Mouse (Mus musculus) limb, embryonic 12.5 days (tissue): ENCODE measurements at regions not wholly inside any gene's neighbourhood (a gene's known extent, or its start where the extent isn't known, plus 50 kb on each side); places are given as distances from the start of the nearest gene placed in this dataset.

Experiments
- ATAC-seq: fragments of 200-750 bp; cut with Nextera tagmentation; 2 replicates; pipeline ENCODE4 v1.8.0; 2017; ENCODE audit warnings: low read depth, moderate TSS enrichment; ENCODE audit not compliant: insufficient number of reproducible peaks, insufficient read depth, low FRiP score, low TSS enrichment
- H3K27ac ChIP-seq: fragments of 300-500 bp; sonication (generic); 2 replicates; pipeline ENCODE4 v1.5.1; 2016; ENCODE audit warnings: mild to moderate bottlenecking, moderate library complexity
- H3K27me3 ChIP-seq: fragments of 300-500 bp; sonication (generic); 2 replicates; pipeline ENCODE4 v1.6.1; 2016; ENCODE audit warnings: mild to moderate bottlenecking, moderate library complexity
- H3K36me3 ChIP-seq: fragments of 300-500 bp; sonication (generic); 2 replicates; pipeline ENCODE4 v1.6.1; 2016; ENCODE audit warnings: mild to moderate bottlenecking, moderate library complexity
- H3K4me1 ChIP-seq: fragments of 300-500 bp; sonication (generic); replicated peaks from 2 replicates; pipeline ENCODE4 v1.6.1; 2016
- H3K4me2 ChIP-seq: fragments of 300-500 bp; sonication (generic); 2 replicates; pipeline ENCODE4 v1.6.1; 2016; ENCODE audit warnings: mild to moderate bottlenecking, moderate library complexity
- H3K4me3 ChIP-seq: fragments of 300-500 bp; sonication (generic); replicated peaks from 2 replicates; pipeline ENCODE4 v1.5.1; 2016; ENCODE audit warnings: mild to moderate bottlenecking
- H3K9ac ChIP-seq: fragments of 300-500 bp; sonication (generic); replicated peaks from 2 replicates; pipeline ENCODE4 v1.6.1; 2016; ENCODE audit warnings: mild to moderate bottlenecking, moderate library complexity
- H3K9me3 ChIP-seq: fragments of 300-500 bp; sonication (generic); 2 replicates; pipeline ENCODE4 v1.6.1; 2016; ENCODE audit warnings: mild to moderate bottlenecking, moderate library complexity
- WGBS: fragments of 180-500 bp; shearing (Covaris S2); methylation state at CpG from one replicate; pipeline ENCODE4 v1.1.7; 2016; 5-methylcytosine and 5-hydroxymethylcytosine counted together

DNA sequence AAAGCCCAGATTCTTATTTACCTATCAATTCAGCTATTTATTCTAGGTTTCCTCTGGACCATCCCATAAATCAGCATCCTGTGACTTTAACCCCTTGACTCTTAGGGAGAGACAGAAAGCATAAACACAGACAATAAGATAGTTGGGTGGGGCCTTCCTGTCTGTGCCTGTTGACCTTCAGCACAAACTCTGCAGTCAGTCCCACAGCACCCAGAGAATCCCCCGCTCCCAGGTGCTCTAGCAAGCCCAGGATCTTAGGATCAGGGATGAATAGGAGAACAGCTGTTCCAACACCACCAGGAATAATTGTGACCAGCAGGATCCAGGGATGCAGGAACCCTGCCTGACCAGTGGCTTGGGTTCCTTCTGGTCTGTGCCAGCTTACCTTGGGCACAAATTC lies 107.8 kb downstream of the Basp1 start:
- no peak for ATAC-seq
- Histone ChIP-seq H3K4me2 (no peak overlapping the region), H3K9ac (no peak overlapping the region), H3K4me3 (no peak overlapping the region), H3K27ac (no peak overlapping the region), H3K27me3 (no peaks in the 10 kb centered on the region), H3K4me1 (no peaks in the 10 kb centered on the region), H3K9me3 (no peaks in the 10 kb centered on the region), H3K36me3 (no peaks in the 10 kb centered on the region)
- 79% methylated on average over 1 of the region's 1 CpGs for WGBS

GRCm38 (mm10) chr15:25303379-25303778 lies 110.2 kb downstream of the Basp1 start:
- Histone ChIP-seq H3K4me3 (no peak overlapping the region), H3K9ac (no peak overlapping the region), H3K4me1 (no peaks in the 10 kb centered on the region), H3K9me3 (no peaks in the 10 kb centered on the region), H3K27ac (no peak overlapping the region), H3K36me3 (no peaks in the 10 kb centered on the region), H3K4me2 (no peak overlapping the region), H3K27me3 (no peaks in the 10 kb centered on the region)
- WGBS: 79% methylated on average over 3 of the region's 3 CpGs
- no peak for ATAC-seq

GRCm38 (mm10) chr15:25302671-25303294 lies 110.8 kb downstream of the Basp1 start:
- no peak overlapping the region for H3K27ac ChIP-seq
- no peak overlapping the region for H3K4me2 ChIP-seq
- WGBS: 72% methylated on average over 8 of the region's 8 CpGs
- no peak overlapping the region for H3K9ac ChIP-seq
- no peak for ATAC-seq
- no peaks in the 10 kb centered on the region for H3K4me1 ChIP-seq
- no peak overlapping the region for H3K4me3 ChIP-seq
- no peaks in the 10 kb centered on the region for H3K27me3 ChIP-seq
- no peaks in the 10 kb centered on the region for H3K36me3 ChIP-seq
- no peaks in the 10 kb centered on the region for H3K9me3 ChIP-seq

GRCm38 (mm10) chr15:25301810-25302209 lies 111.8 kb downstream of the Basp1 start:
- H3K4me2 ChIP-seq: no peak overlapping the region
- no peak overlapping the region for H3K27ac ChIP-seq
- 66% methylated on average over 3 of the region's 3 CpGs for WGBS
- H3K9me3 ChIP-seq: no peaks in the 10 kb centered on the region
- H3K9ac ChIP-seq: no peak overlapping the region
- no peaks in the 10 kb centered on the region for H3K36me3 ChIP-seq
- H3K27me3 ChIP-seq: no peaks in the 10 kb centered on the region
- ATAC-seq: no peak
- H3K4me1 ChIP-seq: no peaks in the 10 kb centered on the region
- H3K4me3 ChIP-seq: no peak overlapping the region

GRCm38 (mm10) chr15:25297278-25297677 lies 116.3 kb downstream of the Basp1 start:
- Histone ChIP-seq H3K27me3 (0 out of 2 replicates have a peak, but pooled peaks cover 3% of the 10 kb centered on the region), H3K4me2 (no peak overlapping the region), H3K27ac (no peak overlapping the region), H3K4me1 (no peaks in the 10 kb centered on the region), H3K9me3 (no peaks in the 10 kb centered on the region), H3K36me3 (no peaks in the 10 kb centered on the region), H3K9ac (no peak overlapping the region), H3K4me3 (no peak overlapping the region)
- no peak for ATAC-seq
- WGBS: 89% methylated on average over 5 of the region's 5 CpGs

DNA sequence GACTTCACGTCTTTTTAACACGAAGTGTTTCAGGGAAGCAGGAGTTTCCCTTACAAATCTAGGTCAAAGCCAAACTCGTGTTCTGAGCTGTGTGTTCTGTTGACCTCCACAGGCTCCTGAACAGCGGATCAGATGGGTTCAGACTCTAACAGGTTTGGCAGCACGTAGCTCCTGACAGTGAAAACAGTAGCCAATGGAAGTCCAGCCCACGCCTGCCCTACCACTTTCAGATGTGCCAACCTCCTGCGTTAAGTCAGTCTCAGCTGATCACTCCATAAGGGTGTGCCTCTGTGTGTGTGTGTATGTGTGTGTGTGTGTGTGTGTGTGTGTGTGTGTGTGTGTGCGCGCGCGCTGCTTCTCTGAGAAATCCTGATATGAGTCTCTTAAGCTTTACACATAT lies 116.8 kb downstream of the Basp1 start:
- whole genome bisulfite sequencing: 86% methylated on average over 11 of the region's 11 CpGs
- no peaks in the 10 kb centered on the region for H3K9me3 ChIP-seq
- no peak overlapping the region for H3K4me3 ChIP-seq
- H3K4me1 ChIP-seq: no peaks in the 10 kb centered on the region
- H3K36me3 ChIP-seq: no peaks in the 10 kb centered on the region
- H3K27ac ChIP-seq: no peak overlapping the region
- no peak overlapping the region for H3K4me2 ChIP-seq
- 0 out of 2 replicates have a peak, but pooled peaks cover 3% of the 10 kb centered on the region for H3K27me3 ChIP-seq
- H3K9ac ChIP-seq: no peak overlapping the region
- no peak for ATAC-seq

DNA sequence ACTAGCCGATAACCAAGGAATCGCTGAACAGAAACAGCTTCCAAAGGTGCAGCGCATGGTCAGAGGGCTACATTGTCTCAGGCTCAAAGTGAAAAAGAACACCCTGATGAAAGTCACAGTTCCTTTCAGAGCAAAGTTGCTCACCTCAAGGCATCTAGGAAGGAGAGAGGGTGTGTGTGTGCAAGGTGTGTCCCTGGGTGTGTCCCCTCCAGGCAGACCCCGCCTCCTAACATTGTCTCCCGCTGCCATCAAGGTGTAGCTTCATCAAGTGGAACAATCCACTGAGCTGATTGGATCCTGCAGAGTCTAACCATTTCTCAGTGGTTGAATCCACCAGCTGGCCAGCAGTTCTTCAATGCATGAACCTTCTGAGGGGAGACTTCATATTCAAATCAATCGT lies 117.8 kb downstream of the Basp1 start:
- no peak for ATAC-seq
- H3K4me2 ChIP-seq: no peak overlapping the region
- H3K4me3 ChIP-seq: no peak overlapping the region
- H3K27ac ChIP-seq: no peak overlapping the region
- 97% methylated on average over 6 of the region's 6 CpGs for WGBS
- peaks cover 10% of the 10 kb centered on the region; the same call in 1 of the 2 replicates for H3K27me3 ChIP-seq
- no peaks in the 10 kb centered on the region for H3K36me3 ChIP-seq
- no peak overlapping the region for H3K9ac ChIP-seq
- no peaks in the 10 kb centered on the region for H3K9me3 ChIP-seq
- no peaks in the 10 kb centered on the region for H3K4me1 ChIP-seq

DNA sequence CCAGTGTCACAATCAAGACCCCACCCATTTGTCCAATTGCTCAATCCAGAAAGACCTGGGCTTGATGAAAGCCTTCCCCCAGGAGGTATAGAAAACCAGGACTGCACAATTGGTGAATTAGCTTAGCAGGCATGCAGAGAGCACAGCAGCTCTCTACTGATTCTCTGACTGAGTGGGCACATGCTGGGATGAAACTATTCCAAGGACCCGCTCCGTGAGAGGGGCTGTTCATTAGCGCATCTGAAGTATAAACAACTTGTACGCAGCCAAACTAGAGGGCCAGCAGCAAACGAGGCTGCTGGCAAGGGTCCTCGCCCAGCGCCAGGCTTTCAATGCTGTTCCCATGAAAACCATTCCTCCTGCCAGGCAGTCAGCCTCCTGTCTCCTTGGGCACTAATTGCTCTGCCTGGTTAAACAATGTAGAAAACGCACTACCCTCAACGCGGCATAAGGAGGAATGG lies 122.3 kb downstream of the Basp1 start:
- Histone ChIP-seq H3K27me3 (peaks cover 14% of the 10 kb centered on the region), H3K4me1 (no peaks in the 10 kb centered on the region), H3K9ac (no peak overlapping the region), H3K27ac (no peak overlapping the region), H3K4me3 (no peak overlapping the region), H3K4me2 (no peak overlapping the region), H3K36me3 (no peaks in the 10 kb centered on the region), H3K9me3 (no peaks in the 10 kb centered on the region)
- 59% methylated on average over 10 of the region's 10 CpGs for WGBS
- no peak for ATAC-seq

DNA sequence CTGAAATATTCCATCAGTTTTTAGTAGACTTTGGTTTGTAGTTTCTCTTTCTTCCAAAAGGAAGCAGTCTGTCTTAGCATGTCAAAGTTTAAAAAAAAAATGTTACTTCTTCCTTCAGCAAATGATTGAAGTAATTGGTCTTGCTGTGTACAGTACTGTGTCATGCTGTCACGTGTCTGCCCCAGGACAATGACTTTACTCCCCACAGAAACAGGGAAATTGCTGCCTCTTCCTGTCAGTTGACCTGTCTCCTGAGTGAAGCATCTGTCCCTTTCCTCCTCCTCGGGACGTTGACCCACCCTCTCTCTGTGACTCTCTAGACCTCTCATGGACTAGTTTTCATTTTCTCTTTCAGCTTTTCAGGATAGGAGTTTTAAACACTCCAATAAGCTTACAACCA lies 125.7 kb downstream of the Basp1 start:
- no peaks in the 10 kb centered on the region for H3K36me3 ChIP-seq
- H3K4me1 ChIP-seq: peaks cover 18% of the 10 kb centered on the region
- no peak for ATAC-seq
- H3K9ac ChIP-seq: no peak overlapping the region
- H3K4me2 ChIP-seq: no peak overlapping the region
- WGBS: 66% methylated on average over 3 of the region's 3 CpGs
- no peak overlapping the region for H3K4me3 ChIP-seq
- no peak overlapping the region for H3K27ac ChIP-seq
- no peaks in the 10 kb centered on the region for H3K9me3 ChIP-seq
- H3K27me3 ChIP-seq: peaks cover 21% of the 10 kb centered on the region

- Histone ChIP-seq H3K4me2 (peak overlapping the region; percentile 31), H3K4me1 (peaks cover 18% of the 10 kb centered on the region), H3K27ac (0 out of 2 replicates have a peak overlapping the region, but pooled peaks have one; percentile 29), H3K27me3 (peaks cover 16% of the 10 kb centered on the region), H3K9me3 (no peaks in the 10 kb centered on the region), H3K4me3 (no peak overlapping the region), H3K36me3 (no peaks in the 10 kb centered on the region), H3K9ac (no peak overlapping the region)
- WGBS: 11% methylated on average over 17 of the region's 17 CpGs
- peak; percentile 89 for ATAC-seq
These were observed 129.0 kb downstream of the Basp1 start for GRCm38 (mm10) chr15:25284354-25285199.

DNA sequence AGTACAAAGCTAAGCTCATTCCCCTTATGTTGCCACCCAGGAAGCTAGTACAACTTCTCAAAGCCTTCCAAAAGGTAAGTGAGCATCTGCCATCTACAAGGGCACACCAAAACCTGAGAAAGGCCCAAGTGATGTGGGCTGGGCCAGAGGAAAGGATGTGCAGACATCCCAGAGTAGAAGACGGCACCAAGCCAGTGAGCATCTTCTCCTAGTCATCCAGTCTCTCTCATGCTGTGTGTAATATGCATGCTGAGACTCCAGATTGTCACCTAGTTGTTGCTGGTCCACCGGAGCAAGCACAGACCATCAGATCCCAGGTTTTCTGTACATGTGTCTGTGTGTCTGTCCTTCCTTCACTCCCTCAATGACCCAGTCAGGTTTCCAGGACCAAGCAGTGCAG lies 129.9 kb downstream of the Basp1 start:
- ATAC-seq: no peak; the same call in 1 of the 2 replicates
- Histone ChIP-seq H3K4me1 (peaks cover 18% of the 10 kb centered on the region), H3K9me3 (no peaks in the 10 kb centered on the region), H3K27ac (no peak overlapping the region), H3K4me3 (no peak overlapping the region), H3K27me3 (peaks cover 16% of the 10 kb centered on the region), H3K9ac (no peak overlapping the region), H3K36me3 (no peaks in the 10 kb centered on the region), H3K4me2 (no peak overlapping the region)
- 70% methylated on average over 2 of the region's 2 CpGs for WGBS
